In the genomic region with DNA sequence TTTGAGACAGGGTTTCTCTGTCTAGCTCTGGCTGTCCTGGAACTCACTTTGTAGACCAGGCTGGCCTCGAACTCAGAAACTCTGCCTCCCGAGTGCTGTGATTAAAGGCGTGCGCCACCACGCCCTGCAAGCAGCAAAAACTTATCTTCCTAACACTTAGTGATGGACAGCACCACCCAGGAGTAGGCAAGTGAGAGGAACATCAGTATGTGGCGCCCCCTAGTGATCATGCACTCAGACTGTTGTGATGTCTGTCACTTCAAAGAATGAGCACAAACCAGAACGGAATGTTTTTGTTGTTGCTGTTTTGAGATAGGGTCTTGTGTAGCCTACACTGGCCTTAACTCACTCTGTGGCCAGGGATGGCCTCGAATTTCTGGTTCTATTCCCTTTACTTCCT, we compare ENCODE assay signal across 9 mouse cellular contexts. TPM values are rescaled to one million over a fixed set of nuclear protein-coding genes. Genes with fewer than 3 reads are reported as not detected.
DNase-seq lines count a peak whose midpoint lies in the region; ATAC-seq lines count a peak whose summit lies in the region.
"Had no signal": no experiment of that assay in that cellular context is flagged by ENCODE, and none has a peak within 500 bp of the region (broad histone marks: within the 10 kb centered on the region; RNA-seq: fewer than 3 reads in every experiment).

No protein-coding gene starts in this region.

- H3K9me3 ChIP-seq in embryonic facial prominence, embryonic 14.5 days (ENCODE audit: control insufficient read depth, low read length) = no peaks in the 10 kb centered on the region
- no peaks in the 10 kb centered on the region; the same call in 1 of the 2 replicates for H3K9me3 ChIP-seq in kidney, embryonic 15.5 days (replicated peaks)
- no peaks in the 10 kb centered on the region for H3K9me3 ChIP-seq in liver, embryonic 15.5 days (replicated peaks)

- H3K9ac ChIP-seq in embryonic facial prominence, embryonic 14.5 days (ENCODE audit: low read depth, low read length) = no peak overlapping the region
- no peak overlapping the region for H3K9ac ChIP-seq in kidney, embryonic 15.5 days
- H3K9ac ChIP-seq in liver, embryonic 15.5 days = no peak overlapping the region

- no peaks in the 10 kb centered on the region for H3K36me3 ChIP-seq in embryonic facial prominence, embryonic 14.5 days (ENCODE audit: control insufficient read depth, insufficient read depth, low read length)
- H3K36me3 ChIP-seq in kidney, embryonic 15.5 days = no peaks in the 10 kb centered on the region
- no peaks in the 10 kb centered on the region for H3K36me3 ChIP-seq in liver, embryonic 15.5 days (replicated peaks)

- H3K27me3 ChIP-seq in embryonic facial prominence, embryonic 14.5 days (replicated peaks; ENCODE audit: control insufficient read depth, insufficient read depth, low read length) = no peaks in the 10 kb centered on the region
- no peaks in the 10 kb centered on the region for H3K27me3 ChIP-seq in kidney, embryonic 15.5 days
- H3K27me3 ChIP-seq in liver, embryonic 15.5 days = no peaks in the 10 kb centered on the region

- WGBS in embryonic facial prominence, embryonic 14.5 days = 41% methylated on average over 8 of the region's 8 CpGs
- WGBS in kidney, embryonic 15.5 days = 36% methylated on average over 8 of the region's 8 CpGs
- WGBS in liver, embryonic 15.5 days (ENCODE audit: insufficient replicate concordance) = 10% methylated on average over 8 of the region's 8 CpGs

- H3K4me3 ChIP-seq in embryonic facial prominence, embryonic 14.5 days (ENCODE audit: low read depth, low read length) = no peak overlapping the region
- no peak overlapping the region for H3K4me3 ChIP-seq in kidney, embryonic 15.5 days (replicated peaks)
- no peak overlapping the region for H3K4me3 ChIP-seq in liver, embryonic 15.5 days (replicated peaks)

- no peak overlapping the region for H3K27ac ChIP-seq in embryonic facial prominence, embryonic 14.5 days (replicated peaks; ENCODE audit: low read depth, low read length)
- H3K27ac ChIP-seq in kidney, embryonic 15.5 days = no peak overlapping the region
- no peak overlapping the region for H3K27ac ChIP-seq in liver, embryonic 15.5 days (replicated peaks)

- peak; percentile 79 for DNase-seq in CD4-positive, CD25-positive, alpha-beta regulatory T cell, adult 2 months (ENCODE audit: low read depth, low spot score)
- DNase-seq in urinary bladder, adult 2 months (ENCODE audit: low spot score) = peak; percentile 34
- DNase-seq in urinary bladder, postnatal 10 days (ENCODE audit: low spot score) = no peak
- DNase-seq in embryonic facial prominence, embryonic 14.5 days (ENCODE audit: low spot score) = peak; percentile 23
- DNase-seq in right cerebral cortex, postnatal 4 days = peak; percentile 60

- no peaks in the 10 kb centered on the region for H3K4me1 ChIP-seq in embryonic facial prominence, embryonic 14.5 days (ENCODE audit: control insufficient read depth, insufficient read depth, low read length)
- H3K4me1 ChIP-seq in kidney, embryonic 15.5 days = peaks cover 4% of the 10 kb centered on the region; the same call in 1 of the 2 replicates
- peaks cover 2% of the 10 kb centered on the region; the same call in 1 of the 2 replicates for H3K4me1 ChIP-seq in liver, embryonic 15.5 days (replicated peaks)

- no peak overlapping the region for H3K4me2 ChIP-seq in embryonic facial prominence, embryonic 14.5 days (ENCODE audit: low read depth, low read length)
- no peak overlapping the region for H3K4me2 ChIP-seq in kidney, embryonic 15.5 days
- no peak overlapping the region for H3K4me2 ChIP-seq in liver, embryonic 15.5 days

- ATAC-seq in CD4-positive, CD25-positive, alpha-beta regulatory T cell, adult 4 months = no peak
- no peak; the same call in 1 of the 2 replicates for ATAC-seq in embryonic facial prominence, embryonic 14.5 days (ENCODE audit: low read depth)
- ATAC-seq in kidney, embryonic 15.5 days (replicated peaks; ENCODE audit: low FRiP score) = 0 out of 2 replicates have a peak, but pooled peaks have one; percentile 25
- peak; percentile 62; the same call in 1 of the 2 replicates for ATAC-seq in liver, embryonic 15.5 days (ENCODE audit: insufficient read depth)

RNA-seq across cellular contexts. Expression of a gene that starts 7.8 kb away (rescaled TPM):
- polyA plus RNA-seq in CD4-positive, CD25-positive, alpha-beta regulatory T cell, adult 4 months (2017; shearing (Covaris generic)) = 10 to 100 TPM; 17.8 to 25.9 TPM
- polyA plus RNA-seq in urinary bladder, adult 2 months (2012; rRNA removed) = 98.8 and 135 TPM in 2 replicates
- 130 and 143 TPM in 2 replicates for polyA plus RNA-seq in embryonic facial prominence, embryonic 14.5 days (2014; fragmentation: Nextera tagmentation; extraction: Ambion mirVana)
- 116 and 127 TPM in 2 replicates for polyA plus RNA-seq in kidney, embryonic 15.5 days (2015; fragmentation: Nextera tagmentation; extraction: Ambion mirVana)
- 76.2 and 93.5 TPM in 2 replicates for polyA plus RNA-seq in liver, embryonic 15.5 days (2015; fragmentation: Nextera tagmentation; extraction: Ambion mirVana)

RNA-seq across cellular contexts. Expression of a gene that starts 22.3 kb away (rescaled TPM):
- 1 to 10 TPM in 1 of 2 experiments, under 1 TPM in 1; 0.30 to 6.1 TPM for polyA plus RNA-seq in CD4-positive, CD25-positive, alpha-beta regulatory T cell, adult 4 months (2017; shearing (Covaris generic))
- polyA plus RNA-seq in urinary bladder, adult 2 months (2012; rRNA removed) = 18.6 and 19.4 TPM in 2 replicates
- 10.7 and 11.2 TPM in 2 replicates for polyA plus RNA-seq in embryonic facial prominence, embryonic 14.5 days (2014; fragmentation: Nextera tagmentation; extraction: Ambion mirVana)
- polyA plus RNA-seq in kidney, embryonic 15.5 days (2015; fragmentation: Nextera tagmentation; extraction: Ambion mirVana) = 25.3 and 27.0 TPM in 2 replicates
- polyA plus RNA-seq in liver, embryonic 15.5 days (2015; fragmentation: Nextera tagmentation; extraction: Ambion mirVana) = 9.8 and 12.5 TPM in 2 replicates

RNA-seq across cellular contexts. Expression of a gene that starts 34.1 kb away (rescaled TPM):
- polyA plus RNA-seq in CD4-positive, CD25-positive, alpha-beta regulatory T cell, adult 4 months (2017; shearing (Covaris generic)) = not detected
- polyA plus RNA-seq in urinary bladder, adult 2 months (2012; rRNA removed) = 0.96 and 1.0 TPM in 2 replicates
- polyA plus RNA-seq in embryonic facial prominence, embryonic 14.5 days (2014; fragmentation: Nextera tagmentation; extraction: Ambion mirVana) = 0.06 and 0.07 TPM in 2 replicates
- not detected in 2 replicates for polyA plus RNA-seq in kidney, embryonic 15.5 days (2015; fragmentation: Nextera tagmentation; extraction: Ambion mirVana)
- polyA plus RNA-seq in liver, embryonic 15.5 days (2015; fragmentation: Nextera tagmentation; extraction: Ambion mirVana) = not detected in 2 replicates
- polyA plus RNA-seq: stomach, embryonic 14.5 days had no signal

Comparison
In these comparisons a context has a peak if more than half of its experiments do, and no peak if none do; other contexts are left out.
1. ATAC-seq: peak in kidney, embryonic 15.5 days (single experiment) and liver, embryonic 15.5 days (single experiment); none in CD4-positive, CD25-positive, alpha-beta regulatory T cell, adult 4 months (single experiment) and embryonic facial prominence, embryonic 14.5 days (single experiment).